Mouse (Mus musculus) limb, embryonic 14.5 days (tissue): ENCODE data around the gene Wnt7a. TPM values are rescaled to one million over a fixed set of nuclear protein-coding genes. Genes with fewer than 3 reads are reported as not detected.
A peak's percentile ranks its signal among the peaks of the same experiment; 100 is the strongest.

Experiments
- ATAC-seq: fragments of 200-750 bp; cut with Nextera tagmentation; 2 replicates; pipeline ENCODE4 v1.8.0; 2017; ENCODE audit warnings: low read depth, moderate number of reproducible peaks, moderate TSS enrichment; ENCODE audit not compliant: low FRiP score
- DNase-seq: peaks from one replicate; pipeline ENCODE4 v3.0.0-alpha.2; 2015; ENCODE audit warnings: low spot score
- H3K27ac ChIP-seq: fragments of 300-500 bp; sonication (generic); replicated peaks from 2 replicates; pipeline ENCODE4 v1.5.1; 2014; ENCODE audit warnings: low read depth, mild to moderate bottlenecking, low read length, moderate library complexity, mixed read lengths
- H3K27me3 ChIP-seq: fragments of 300-500 bp; sonication (generic); 2 replicates; pipeline ENCODE4 v1.6.1; 2014; ENCODE audit warnings: low read length, mixed read lengths; ENCODE audit not compliant: control insufficient read depth, insufficient read depth
- H3K36me3 ChIP-seq: fragments of 300-500 bp; sonication (generic); 2 replicates; pipeline ENCODE4 v1.6.1; 2014; ENCODE audit warnings: mild to moderate bottlenecking, low read length, moderate library complexity, mixed read lengths; ENCODE audit not compliant: control insufficient read depth, insufficient read depth
- H3K4me1 ChIP-seq: fragments of 300-500 bp; sonication (generic); 2 replicates; pipeline ENCODE4 v1.6.1; 2014; ENCODE audit warnings: antibody characterized with exemption, low read length, mixed read lengths; ENCODE audit not compliant: control insufficient read depth, insufficient read depth
- H3K4me2 ChIP-seq: fragments of 300-500 bp; sonication (generic); replicated peaks from 2 replicates; pipeline ENCODE4 v1.6.1; 2014; ENCODE audit warnings: low read depth, mild to moderate bottlenecking, low read length, moderate library complexity; ENCODE audit not compliant: severe bottlenecking
- H3K4me3 ChIP-seq: fragments of 300-500 bp; sonication (generic); replicated peaks from 2 replicates; pipeline ENCODE4 v1.5.1; 2014; ENCODE audit warnings: low read length
- H3K9ac ChIP-seq: fragments of 300-500 bp; sonication (generic); 2 replicates; pipeline ENCODE4 v1.6.1; 2014; ENCODE audit warnings: mild to moderate bottlenecking, low read depth, low read length, moderate library complexity; ENCODE audit not compliant: severe bottlenecking
- H3K9me3 ChIP-seq: fragments of 300-500 bp; sonication (generic); 2 replicates; pipeline ENCODE4 v1.6.1; 2016; ENCODE audit warnings: low read length; ENCODE audit not compliant: control insufficient read depth
- POLR2A ChIP-seq: fragments of 200-500 bp; IDR thresholded peaks from 2 replicates; pipeline ENCODE4 v1.8.0; 2012; ENCODE audit warnings: inconsistent platforms, mild to moderate bottlenecking, moderate library complexity, borderline replicate concordance; ENCODE audit not compliant: insufficient read depth, insufficient read length; ENCODE audit errors: extremely low read depth
- WGBS: fragments of 180-500 bp; shearing (Covaris S2); extraction: QIAGEN DNeasy Blood & Tissue Kit; methylation state at CpG from one replicate; pipeline ENCODE4 v1.1.7; 2014; 5-methylcytosine and 5-hydroxymethylcytosine counted together
- polyA plus RNA-seq, 2 experiments: library from polyadenylated mRNA; depleted of rRNA in 1 of 2; stranded (reverse) in 1 of 2; unstranded in 1 of 2; fragments of >200 nt; fragmentation: Nextera tagmentation in 1 of 2; extraction: Ambion mirVana in 1 of 2; gene quantifications; 2 replicates each; pipeline versions ENCODE4 v1.2.1 to v1.2.3; 2012 to 2014

Gene Wnt7a
- polyA plus RNA-seq, 2 experiments: 4.2 to 4.3 TPM

DNA sequence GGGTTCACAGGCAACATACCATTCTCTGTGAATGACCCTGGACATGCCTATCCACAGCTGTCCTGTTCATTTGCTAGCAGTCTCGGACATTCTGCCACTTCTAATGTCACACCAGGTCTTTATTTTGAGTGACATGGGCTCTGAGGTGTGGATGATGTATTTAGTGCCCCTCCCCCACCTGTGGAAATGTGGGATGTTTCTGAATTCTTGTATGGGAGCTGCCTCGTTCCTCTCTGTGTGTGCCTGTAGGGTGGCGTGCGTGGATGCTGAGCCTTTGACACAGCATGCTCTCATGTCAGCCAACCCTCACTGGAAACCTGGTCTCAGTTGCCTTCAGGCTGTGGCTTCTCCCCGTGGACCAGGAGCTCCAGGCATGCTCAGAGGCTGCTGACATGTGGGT lies 66.1 kb downstream of the Wnt7a start:
- DNase-seq: no peak

DNA sequence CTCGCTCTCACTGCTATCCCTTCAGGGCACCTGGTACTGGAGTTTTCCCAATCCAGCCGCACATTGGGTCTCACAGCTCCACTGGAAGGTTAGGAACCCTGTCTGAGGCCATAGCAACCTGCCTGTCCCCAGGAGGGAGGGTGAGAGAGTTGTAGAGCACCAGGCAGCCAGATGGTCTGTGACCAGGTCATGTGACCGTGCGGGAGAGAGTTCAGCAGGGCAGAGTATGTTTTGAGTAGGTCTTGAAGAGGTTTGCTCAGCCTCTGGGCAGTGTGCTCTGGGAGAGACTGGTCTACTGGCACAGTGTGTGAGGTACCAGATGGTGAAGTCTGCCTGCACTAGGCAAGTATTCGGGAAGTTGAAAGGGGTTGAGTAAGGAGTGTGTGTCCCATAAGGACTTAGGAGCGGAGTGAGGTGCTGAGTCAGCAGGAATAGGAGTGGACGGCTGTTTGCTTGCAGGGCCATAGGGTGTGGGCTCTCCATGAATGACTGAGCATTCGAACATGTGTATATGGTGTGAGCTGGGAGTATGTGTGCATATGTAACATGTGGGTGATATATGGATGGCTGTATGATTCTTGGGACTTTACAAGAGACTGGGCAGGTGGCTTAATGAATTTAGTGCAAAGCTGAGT lies 71.4 kb downstream of the Wnt7a start:
- ATAC-seq (no peak; the same call in 1 of the 2 replicates), DNase-seq (peak; percentile 5)
- Histone ChIP-seq H3K4me2 (no peak overlapping the region), H3K27ac (no peak overlapping the region), H3K9ac (no peak overlapping the region), H3K4me1 (no peaks in the 10 kb centered on the region), H3K4me3 (no peak overlapping the region), H3K9me3 (no peaks in the 10 kb centered on the region), H3K27me3 (no peaks in the 10 kb centered on the region), H3K36me3 (no peaks in the 10 kb centered on the region)
- 44% methylated on average over 8 of the region's 8 CpGs for WGBS
- no peak for TF ChIP-seq POLR2A

More for the DNA sequence above, 66.1 kb downstream of the Wnt7a start:
- H3K9me3 ChIP-seq: no peaks in the 10 kb centered on the region
- no peak overlapping the region for H3K4me3 ChIP-seq
- no peak overlapping the region for H3K27ac ChIP-seq
- 74% methylated on average over 5 of the region's 5 CpGs for WGBS
- H3K27me3 ChIP-seq: no peaks in the 10 kb centered on the region
- H3K36me3 ChIP-seq: no peaks in the 10 kb centered on the region
- H3K4me2 ChIP-seq: no peak overlapping the region
- no peak for TF ChIP-seq POLR2A
- no peak overlapping the region for H3K9ac ChIP-seq
- H3K4me1 ChIP-seq: no peaks in the 10 kb centered on the region
- ATAC-seq: no peak

DNA sequence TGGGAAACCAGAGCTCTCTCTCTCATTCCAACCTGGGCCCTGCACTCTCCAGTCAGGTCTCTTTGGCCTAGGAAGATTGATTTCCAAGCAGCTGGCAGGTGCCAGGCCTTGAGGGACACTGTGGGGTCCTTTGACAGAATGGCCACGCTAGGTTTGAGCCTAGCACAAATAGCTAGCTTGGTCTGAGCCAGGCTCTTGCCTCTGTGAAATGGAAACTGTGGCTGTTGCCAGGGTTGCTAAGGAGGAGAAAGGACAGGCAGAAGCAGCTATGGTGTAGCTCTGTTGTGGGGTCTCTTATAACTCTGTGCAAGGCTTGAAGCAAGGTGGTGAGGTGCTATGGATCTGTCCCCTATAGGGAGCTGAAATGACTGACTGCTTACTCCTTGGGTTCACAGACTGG lies 75.7 kb downstream of the Wnt7a start:
- no peaks in the 10 kb centered on the region for H3K4me1 ChIP-seq
- no peak overlapping the region for H3K4me2 ChIP-seq
- no peaks in the 10 kb centered on the region for H3K9me3 ChIP-seq
- DNase-seq (no peak), ATAC-seq (no peak)
- TF ChIP-seq POLR2A: no peak
- H3K36me3 ChIP-seq: no peaks in the 10 kb centered on the region
- no peak overlapping the region for H3K9ac ChIP-seq
- no peak overlapping the region for H3K4me3 ChIP-seq
- no peaks in the 10 kb centered on the region for H3K27me3 ChIP-seq
- 71% methylated on average over 1 of the region's 1 CpGs for WGBS
- H3K27ac ChIP-seq: no peak overlapping the region

DNA sequence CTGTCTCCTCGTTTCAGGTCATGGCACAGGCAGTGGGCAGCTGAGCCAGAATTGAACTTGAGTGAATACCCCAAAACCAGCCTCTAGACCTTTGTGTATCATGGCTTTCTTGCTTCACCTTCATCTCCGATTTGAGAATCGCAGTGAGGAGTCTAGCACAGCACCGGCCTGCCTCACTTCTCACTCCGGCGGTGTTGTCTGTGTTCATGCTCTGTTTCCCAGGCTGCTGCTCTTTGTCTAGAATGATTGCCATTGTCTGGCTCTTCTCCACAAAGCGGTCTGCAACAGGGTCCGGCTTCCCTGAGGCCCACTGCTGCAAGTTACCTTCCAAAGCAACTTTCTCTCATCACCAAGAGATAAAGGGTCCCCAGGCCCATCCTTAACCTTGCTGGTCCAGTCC lies 79.3 kb downstream of the Wnt7a start:
- 91% methylated on average over 8 of the region's 8 CpGs for WGBS
- H3K4me1 ChIP-seq: no peaks in the 10 kb centered on the region
- H3K4me2 ChIP-seq: no peak overlapping the region
- no peak for TF ChIP-seq POLR2A
- DNase-seq (no peak), ATAC-seq (no peak)
- H3K27ac ChIP-seq: no peak overlapping the region
- no peak overlapping the region for H3K9ac ChIP-seq
- H3K36me3 ChIP-seq: no peaks in the 10 kb centered on the region
- no peak overlapping the region for H3K4me3 ChIP-seq
- H3K9me3 ChIP-seq: no peaks in the 10 kb centered on the region
- H3K27me3 ChIP-seq: no peaks in the 10 kb centered on the region

DNA sequence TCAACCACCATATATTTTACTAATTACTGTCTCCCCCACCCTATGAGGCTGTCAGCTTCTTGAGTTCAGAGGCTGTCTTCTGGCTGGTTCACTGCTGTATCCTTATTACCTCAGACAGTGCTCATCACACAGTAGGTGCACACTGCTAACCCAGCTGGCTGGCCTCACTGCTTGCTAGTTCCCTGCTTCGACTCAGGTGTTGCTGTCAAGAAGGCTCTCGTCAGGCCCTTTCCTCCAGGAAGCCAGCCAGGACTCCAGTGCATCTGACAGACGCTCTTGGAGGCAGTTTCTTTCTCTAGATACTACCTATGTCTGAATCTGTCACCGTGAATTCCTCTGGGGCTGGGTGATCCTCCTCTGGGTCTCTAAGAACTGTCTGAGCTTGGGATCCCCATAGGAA lies 85.6 kb downstream of the Wnt7a start:
- H3K27ac ChIP-seq: no peak overlapping the region
- H3K9ac ChIP-seq: no peak overlapping the region
- TF ChIP-seq POLR2A: no peak
- no peaks in the 10 kb centered on the region for H3K36me3 ChIP-seq
- H3K4me3 ChIP-seq: no peak overlapping the region
- no peak overlapping the region for H3K4me2 ChIP-seq
- no peaks in the 10 kb centered on the region for H3K9me3 ChIP-seq
- DNase-seq (no peak), ATAC-seq (no peak)
- no peaks in the 10 kb centered on the region for H3K4me1 ChIP-seq
- 73% methylated on average over 4 of the region's 4 CpGs for WGBS
- H3K27me3 ChIP-seq: no peaks in the 10 kb centered on the region
